Mouse (Mus musculus) heart, adult 2 months (tissue): ENCODE results near the gene Usp18.

Experiments
- CTCF ChIP-seq: fragments of 200-600 bp; IDR thresholded peaks from 2 replicates; pipeline ENCODE4 v1.8.1; 2022; ENCODE audit warnings: antibody characterized with exemption, mild to moderate bottlenecking, moderate library complexity
- EP300 ChIP-seq: fragments of 200-500 bp; IDR thresholded peaks from 2 replicates; pipeline ENCODE4 v1.6.1; 2011; ENCODE audit warnings: low read depth, low read length, control low read depth; ENCODE audit not compliant: insufficient read depth
- POLR2A ChIP-seq: fragments of 200-500 bp; IDR thresholded peaks from 2 replicates; pipeline ENCODE4 v1.6.1; 2011; ENCODE audit warnings: mild to moderate bottlenecking, low read depth, low read length, control low read depth; ENCODE audit not compliant: insufficient read depth

DNA sequence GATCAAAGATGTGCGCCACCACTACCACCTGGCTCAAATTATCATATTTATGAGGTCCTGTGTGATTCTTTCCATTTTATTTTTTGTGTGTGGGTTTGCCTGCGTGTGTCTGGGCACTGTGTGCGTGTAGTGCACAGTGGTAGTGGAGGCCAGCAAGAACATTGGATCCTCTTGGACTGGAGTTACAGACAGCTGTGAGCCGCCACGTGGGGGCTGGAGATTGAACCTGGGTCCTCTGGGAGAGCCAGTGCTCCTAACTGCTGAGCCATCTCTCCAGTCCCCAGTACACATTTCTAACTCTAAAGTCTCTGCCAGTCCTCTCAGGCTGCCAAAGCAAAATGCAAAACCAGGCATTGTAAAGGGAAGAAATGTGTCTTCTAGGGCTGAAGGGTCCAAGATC lies 39.2 kb upstream of the Usp18 start:
- TF ChIP-seq CTCF (no peak), POLR2A (no peak), EP300 (no peak)
